Mouse (Mus musculus): ENCODE measurements at regions not wholly inside any gene's neighbourhood (a gene's known extent, or its start where the extent isn't known, plus 50 kb on each side); places are given as distances from the start of the nearest gene placed in this dataset.

DNA sequence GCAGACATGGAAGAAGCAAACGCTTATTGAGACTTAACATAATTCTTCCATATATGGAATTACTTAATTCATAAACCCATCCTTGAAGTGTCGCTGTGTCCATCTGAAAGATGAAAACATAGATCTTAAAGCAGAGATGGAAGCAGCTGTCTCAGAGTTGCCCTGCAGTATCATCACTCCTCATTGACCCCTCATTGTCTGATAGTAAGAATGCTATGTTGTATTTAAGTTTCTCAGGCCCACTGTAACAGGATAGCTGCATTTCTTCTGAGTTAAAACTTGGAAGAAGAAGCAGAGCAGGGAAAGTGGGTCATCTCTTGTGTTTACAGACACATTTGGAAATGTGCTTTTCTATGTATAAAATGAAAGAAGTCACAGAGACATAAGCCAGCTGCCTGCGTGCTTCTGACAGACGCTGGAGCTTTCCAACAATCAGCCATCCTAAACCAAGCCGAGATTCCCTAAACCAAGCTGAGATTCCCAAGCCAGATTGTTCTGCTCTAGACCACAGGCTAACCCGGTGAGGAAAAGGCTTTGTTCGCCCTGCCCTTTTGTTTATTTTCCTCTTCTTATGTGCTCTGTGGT, 440.1 kb upstream of the Klf4 start:
- TF ChIP-seq CTCF (IDR thresholded peaks at IDR 0.05; ENCODE audit: low read depth) (no peak), EP300 (optimal IDR thresholded peaks at IDR 0.05) (peak; percentile 33)

Data from stomach, postnatal 0 days (tissue).